Mouse (Mus musculus) brain, embryonic 14.5 days (tissue): ENCODE results near the gene Cerk.

ENCODE experiments used
- CTCF ChIP-seq: fragments of 200-500 bp; IDR thresholded peaks from 2 replicates; pipeline ENCODE4 v1.5.1; 2012; ENCODE audit warnings: inconsistent platforms, mild to moderate bottlenecking, moderate library complexity, borderline replicate concordance; ENCODE audit not compliant: insufficient read depth, insufficient read length; ENCODE audit errors: extremely low read depth
- POLR2A ChIP-seq: fragments of 200-500 bp; IDR thresholded peaks from 2 replicates; pipeline ENCODE4 v1.6.1; 2012; ENCODE audit warnings: mild to moderate bottlenecking, inconsistent platforms, borderline replicate concordance; ENCODE audit not compliant: poor library complexity, insufficient read depth, insufficient read length, severe bottlenecking; ENCODE audit errors: extremely low read depth

DNA sequence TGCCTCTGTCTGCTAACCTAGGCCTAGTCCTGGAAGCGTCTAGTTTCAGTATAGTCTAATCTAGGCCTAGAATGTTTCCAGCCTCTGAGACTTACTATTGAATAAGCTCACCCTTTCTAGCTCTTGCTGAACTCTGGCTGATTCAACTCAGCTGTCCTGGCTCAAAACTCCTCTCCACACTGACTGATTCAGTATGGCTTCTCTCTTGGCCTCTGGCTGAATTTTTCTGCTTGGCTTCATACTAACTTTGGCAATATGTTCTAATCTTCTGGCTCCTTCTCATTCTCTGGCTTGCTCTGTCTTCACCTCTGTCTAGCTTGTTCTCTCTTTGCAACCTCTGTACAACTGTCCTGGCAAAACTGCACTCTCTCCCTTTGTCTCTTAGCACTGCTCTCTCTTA, 92.7 kb downstream of the Cerk start:
- TF ChIP-seq CTCF (no peak), POLR2A (no peak)
